Mouse (Mus musculus) cortical plate, adult 2 months (tissue): ENCODE measurements around the gene Ranbp1. TPM values are rescaled to one million over a fixed set of nuclear protein-coding genes. Genes with fewer than 3 reads are reported as not detected.

ENCODE experiments used
- H3K27ac ChIP-seq: fragments of 200-500 bp; 2 replicates; pipeline ENCODE4 v1.5.1; 2012; ENCODE audit warnings: low read length, control low read depth, inconsistent platforms; ENCODE audit not compliant: insufficient read depth
- H3K4me1 ChIP-seq: fragments of 200-500 bp; 2 replicates; pipeline ENCODE4 v1.6.1; 2011; ENCODE audit warnings: low read length; ENCODE audit not compliant: control insufficient read depth, insufficient read depth
- H3K4me3 ChIP-seq: fragments of 200-500 bp; 2 replicates; pipeline ENCODE4 v1.5.1; 2011; ENCODE audit warnings: mild to moderate bottlenecking, low read length, control low read depth; ENCODE audit not compliant: insufficient read depth
- CTCF ChIP-seq: fragments of 200-500 bp; IDR thresholded peaks from 2 replicates; pipeline ENCODE4 v1.5.1; 2011; ENCODE audit warnings: mild to moderate bottlenecking, control low read depth, low read length; ENCODE audit not compliant: insufficient read depth; ENCODE audit errors: extremely low read depth
- POLR2A ChIP-seq: fragments of 200-500 bp; IDR thresholded peaks from 2 replicates; pipeline ENCODE4 v1.6.1; 2011; ENCODE audit warnings: mild to moderate bottlenecking, low read length, control low read depth; ENCODE audit not compliant: insufficient read depth; ENCODE audit errors: extremely low read depth
- polyA plus RNA-seq: library from polyadenylated mRNA; depleted of rRNA; stranded (reverse); fragments of >200 nt; gene quantifications from 2 replicates; pipeline ENCODE4 v1.2.3, GENCODE M21; 2012

Ranbp1 gene
- polyA plus RNA-seq, 1 experiment: 92.3 TPM

DNA sequence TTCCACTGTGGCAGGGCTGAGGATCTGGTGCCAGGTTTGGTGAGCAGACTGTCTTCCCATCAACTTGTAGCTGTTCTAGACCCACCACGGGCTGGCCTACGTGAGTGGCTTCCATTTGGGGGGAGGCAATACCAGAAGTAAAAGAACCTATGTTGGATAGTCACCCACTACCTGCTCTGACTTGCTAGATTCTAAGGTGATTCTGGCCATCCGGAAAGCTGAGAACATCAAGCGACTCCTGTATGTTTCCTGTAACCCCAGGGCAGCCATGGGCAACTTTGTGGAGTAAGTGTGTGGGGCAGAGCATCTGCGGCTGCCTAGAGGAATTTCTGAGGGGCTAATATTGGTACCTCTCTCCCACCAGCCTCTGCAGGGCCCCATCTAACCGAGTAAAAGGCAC is 4.2 kb upstream of the Ranbp1 start:
- no peak overlapping the region for H3K4me3 ChIP-seq
- peaks cover 8% of the 10 kb centered on the region; the same call in 1 of the 2 replicates for H3K4me1 ChIP-seq
- TF ChIP-seq POLR2A: no peak
- no peak for TF ChIP-seq CTCF
- no peak overlapping the region for H3K27ac ChIP-seq

- H3K4me1 ChIP-seq: peaks cover 10% of the 10 kb centered on the region; the same call in 1 of the 2 replicates
- no peak overlapping the region for H3K27ac ChIP-seq
- no peak overlapping the region for H3K4me3 ChIP-seq
- TF ChIP-seq CTCF (no peak), POLR2A (no peak)
Measured at GRCm38 (mm10) chr16:18250828-18251790, 2.6 kb upstream of the Ranbp1 start.

DNA sequence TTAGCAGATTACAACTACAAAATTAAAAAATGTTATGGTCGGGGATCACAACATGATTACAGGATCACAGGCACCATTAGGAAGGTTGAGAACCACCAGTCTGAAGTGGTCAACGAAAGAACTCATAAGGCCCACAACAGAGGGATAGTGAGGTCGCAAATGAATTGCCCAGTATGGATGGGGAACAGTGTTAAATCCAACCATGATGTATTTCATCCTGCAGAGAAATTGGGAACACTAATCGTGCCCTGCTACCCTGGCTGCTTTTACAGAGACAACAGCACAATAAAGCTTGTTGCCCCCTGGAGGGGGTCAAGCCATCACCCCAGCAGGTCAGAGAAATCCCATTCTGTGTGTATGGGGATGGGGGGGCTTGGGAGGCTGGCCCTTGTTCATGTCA is 1.7 kb upstream of the Ranbp1 start:
- H3K27ac ChIP-seq: no peak overlapping the region
- TF ChIP-seq CTCF: no peak
- no peak for TF ChIP-seq POLR2A
- H3K4me3 ChIP-seq: peak overlapping the region; percentile 82; the same call in 1 of the 2 replicates
- H3K4me1 ChIP-seq: peaks cover 10% of the 10 kb centered on the region; the same call in 1 of the 2 replicates

- TF ChIP-seq POLR2A (0 out of 2 replicates have a peak, but pooled peaks have one; percentile 6), CTCF (no peak)
- Histone ChIP-seq H3K4me1 (peaks cover 10% of the 10 kb centered on the region; the same call in 1 of the 2 replicates), H3K4me3 (peak overlapping the region; percentile 82), H3K27ac (peak overlapping the region; percentile 49)
Measured at GRCm38 (mm10) chr16:18249364-18249967, 934 bp upstream of the Ranbp1 start.

GRCm38 (mm10) chr16:18247521-18248399 is 772 bp downstream of the Ranbp1 start:
- TF ChIP-seq POLR2A (no peak), CTCF (no peak)
- 0 out of 2 replicates have a peak overlapping the region, but pooled peaks have one; percentile 33 for H3K27ac ChIP-seq
- H3K4me3 ChIP-seq: peak overlapping the region; percentile 82
- peaks cover 10% of the 10 kb centered on the region; the same call in 1 of the 2 replicates for H3K4me1 ChIP-seq

DNA sequence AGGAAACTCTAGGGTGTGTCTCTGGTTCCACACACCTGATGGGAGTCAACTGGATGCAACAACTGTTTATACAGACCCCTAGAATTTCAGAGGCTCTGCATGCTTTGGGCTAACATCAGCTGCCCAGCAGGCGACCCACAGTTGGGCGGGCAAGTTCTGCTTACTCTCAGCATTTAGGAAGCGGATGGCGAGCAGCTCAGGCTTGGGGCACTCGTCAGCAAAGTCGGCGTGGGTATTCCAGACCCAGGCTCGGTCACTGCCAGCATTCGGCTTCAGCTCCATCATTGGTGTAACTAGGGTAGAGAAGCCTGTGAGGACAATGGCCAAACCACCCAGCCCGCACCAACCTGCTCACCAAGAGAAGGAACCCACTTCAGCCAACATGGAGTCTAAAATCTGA is 7.0 kb downstream of the Ranbp1 start:
- TF ChIP-seq CTCF (no peak), POLR2A (no peak)

GRCm38 (mm10) chr16:18236676-18237501 is 11.6 kb downstream of the Ranbp1 start:
- H3K4me3 ChIP-seq: no peak overlapping the region
- no peak overlapping the region for H3K27ac ChIP-seq
- no peak for TF ChIP-seq POLR2A
- no peak for TF ChIP-seq CTCF
- H3K4me1 ChIP-seq: peaks cover 5% of the 10 kb centered on the region; the same call in 1 of the 2 replicates

More for the DNA sequence above, 7.0 kb downstream of the Ranbp1 start:
- Histone ChIP-seq H3K4me1 (no peaks in the 10 kb centered on the region), H3K27ac (no peak overlapping the region), H3K4me3 (no peak overlapping the region)

DNA sequence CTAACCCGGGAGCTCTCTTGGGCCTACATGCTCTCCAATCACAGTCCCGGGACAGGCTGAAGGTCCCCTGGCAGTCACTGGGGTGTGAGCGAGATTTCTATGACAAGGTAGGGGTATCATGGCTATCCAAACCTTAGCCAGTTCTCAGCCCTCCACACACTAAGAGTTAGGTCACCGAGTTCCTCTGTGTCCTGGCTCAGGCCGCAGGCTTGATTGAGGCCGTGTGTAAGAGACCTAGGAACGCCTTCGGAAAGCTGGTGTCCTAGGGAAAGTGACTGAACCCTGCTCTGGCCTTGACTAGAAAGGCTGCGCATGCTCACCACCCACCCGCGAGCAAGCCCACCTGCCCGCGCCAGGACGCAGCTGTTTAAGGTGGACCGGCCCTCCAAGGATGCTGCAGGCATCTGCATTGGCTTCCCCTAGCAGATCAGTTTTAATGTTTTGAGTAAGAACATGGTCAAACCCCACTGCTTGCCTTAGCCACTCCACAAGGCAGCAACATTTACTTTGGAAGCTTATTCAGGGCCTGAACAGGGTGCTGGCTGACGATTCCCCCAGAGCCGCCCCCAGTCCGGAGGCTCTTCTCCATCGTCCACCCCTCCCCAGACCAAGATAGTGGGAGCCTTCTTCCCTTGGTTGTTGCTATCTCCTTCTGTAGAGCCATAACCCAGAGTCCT is 13.0 kb downstream of the Ranbp1 start:
- no peak; the same call in 1 of the 2 replicates for TF ChIP-seq POLR2A
- no peak for TF ChIP-seq CTCF
- Histone ChIP-seq H3K4me1 (peaks cover 9% of the 10 kb centered on the region), H3K27ac (peak overlapping the region; percentile 90), H3K4me3 (peak overlapping the region; percentile 84)
